Mouse (Mus musculus): ENCODE measurements at regions not wholly inside any gene's neighbourhood (a gene's known extent, or its start where the extent isn't known, plus 50 kb on each side); places are given as distances from the start of the nearest gene placed in this dataset.
"Not testable (repeated sequence)": the region's sequence is repeated elsewhere in the genome, so short reads cannot be mapped to it uniquely, and the experiment has no call there.

- not testable (repeated sequence) for DNase-seq
Observed at GRCm38 (mm10) chr16:31370590-31371092, 51.4 kb upstream of the Bdh1 start.

DNA sequence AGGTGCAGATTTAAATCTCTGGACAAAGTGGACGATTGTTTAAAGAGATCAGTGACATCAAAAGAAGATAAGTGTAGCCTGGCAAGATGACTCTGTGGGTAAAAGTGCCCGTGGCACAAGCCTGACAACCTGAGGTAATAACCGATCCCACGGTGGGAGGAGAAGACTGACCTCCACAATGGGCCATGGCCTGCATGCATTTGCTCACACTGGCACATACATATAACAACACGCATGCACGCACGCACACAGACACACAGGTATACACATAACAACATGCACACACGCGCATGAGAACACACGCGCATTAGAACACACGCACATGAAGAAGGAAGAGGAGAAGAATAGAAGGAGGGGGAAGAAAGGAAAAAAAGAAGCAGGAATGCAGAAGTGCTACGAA is 52.2 kb upstream of the Bdh1 start:
- DNase-seq, result no peak

- no peak for DNase-seq
Observed at GRCm38 (mm10) chr16:31367521-31368245, 53.1 kb upstream of the Apod start.

GRCm38 (mm10) chr16:31366033-31366432 is 51.4 kb upstream of the Apod start:
- no peak for DNase-seq

- peak; percentile 20 for DNase-seq
Observed at GRCm38 (mm10) chr16:31364475-31364874, 49.9 kb upstream of the Apod start.

All from cerebellum, adult 9-11 months (tissue).